Mouse (Mus musculus) WW6 (cell line): ENCODE data around the gene Samd15.
"Not testable (repeated sequence)": the region's sequence is repeated elsewhere in the genome, so short reads cannot be mapped to it uniquely, and the experiment has no call there.

Experiments used
- DNase-seq: peaks from one replicate; pipeline ENCODE4 v3.0.0-alpha.2; 2013; ENCODE audit warnings: low read depth, low spot score

Samd15 gene

GRCm38 (mm10) chr12:87199206-87199972, at the start of gene Samd15:
Gene Samd15, plus strand, starts transcription at chr12:87199723.
- DNase-seq = no peak

- not testable (repeated sequence) for DNase-seq
These were observed 45.1 kb upstream of the Samd15 start for GRCm38 (mm10) chr12:87154448-87154847.

GRCm38 (mm10) chr12:87157361-87157760, 42.2 kb upstream of the Samd15 start:
- no peak for DNase-seq

- no peak for DNase-seq
These were observed 41.4 kb upstream of the Samd15 start for GRCm38 (mm10) chr12:87158099-87158498.

GRCm38 (mm10) chr12:87160310-87160709, 39.2 kb upstream of the Samd15 start:
- DNase-seq = no peak

- no peak for DNase-seq
These were observed 38.7 kb upstream of the Samd15 start for GRCm38 (mm10) chr12:87160815-87161214.

GRCm38 (mm10) chr12:87175194-87175946, 24.2 kb upstream of the Samd15 start:
- DNase-seq = no peak

- no peak for DNase-seq
These were observed 21.9 kb upstream of the Samd15 start for GRCm38 (mm10) chr12:87177631-87178030.

GRCm38 (mm10) chr12:87193008-87193407, 6.5 kb upstream of the Samd15 start:
- no peak for DNase-seq

- DNase-seq = no peak
These were observed 4.5 kb upstream of the Samd15 start for GRCm38 (mm10) chr12:87195069-87195468.

- no peak for DNase-seq
These were observed 3.2 kb upstream of the Samd15 start for GRCm38 (mm10) chr12:87196310-87196709.

- DNase-seq = no peak
These were observed 731 bp upstream of the Samd15 start for GRCm38 (mm10) chr12:87198792-87199191.

GRCm38 (mm10) chr12:87199973-87200586, 557 bp downstream of the Samd15 start, which contains the start of gene Tmed8:
Gene Tmed8, minus strand, starts transcription at chr12:87200454.
- peak; percentile 49 for DNase-seq

- no peak for DNase-seq
These were observed 2.2 kb downstream of the Samd15 start for GRCm38 (mm10) chr12:87201694-87202093.

GRCm38 (mm10) chr12:87205789-87206188, 6.3 kb downstream of the Samd15 start:
- not testable (repeated sequence) for DNase-seq

GRCm38 (mm10) chr12:87212844-87213606, 13.5 kb downstream of the Samd15 start:
- no peak for DNase-seq

GRCm38 (mm10) chr12:87216053-87216452, 16.5 kb downstream of the Samd15 start:
- no peak for DNase-seq

GRCm38 (mm10) chr12:87217596-87217995, 18.1 kb downstream of the Samd15 start:
- no peak for DNase-seq

GRCm38 (mm10) chr12:87219362-87219761, 19.8 kb downstream of the Samd15 start:
- no peak for DNase-seq

GRCm38 (mm10) chr12:87224950-87225349, 25.4 kb downstream of the Samd15 start:
- DNase-seq = peak; percentile 28

GRCm38 (mm10) chr12:87226801-87227200, 27.3 kb downstream of the Samd15 start:
- peak; percentile 62 for DNase-seq

GRCm38 (mm10) chr12:87229633-87230032, 30.1 kb downstream of the Samd15 start:
- DNase-seq = no peak
